Mouse (Mus musculus) MEL (cell line): ENCODE measurements at regions not wholly inside any gene's neighbourhood (a gene's known extent, or its start where the extent isn't known, plus 50 kb on each side); places are given as distances from the start of the nearest gene placed in this dataset.
A peak's percentile ranks its signal among the peaks of the same experiment; 100 is the strongest.

Experiments
- DNase-seq: peaks from one replicate; pipeline ENCODE4 v3.0.0; 2011; ENCODE audit warnings: low read depth, low spot score
- H3K27ac ChIP-seq: 2 replicates; pipeline ENCODE4 v1.5.1; 2012; ENCODE audit warnings: low read depth, mild to moderate bottlenecking, control low read depth, low read length, moderate library complexity; ENCODE audit not compliant: control insufficient read depth
- H3K27me3 ChIP-seq, 2 experiments: fragments of 150-350 bp in 1 of 2; sonication (generic) in 1 of 2; 2 replicates each; pipeline ENCODE4 v1.6.1; 2012; ENCODE audit warnings: low read length in 2 of 2, mild to moderate bottlenecking in 2 of 2, improper control_type of control experiment in 1 of 2, moderate library complexity in 1 of 2; ENCODE audit not compliant: insufficient read depth in 2 of 2, control insufficient read depth in 1 of 2
- H3K36me3 ChIP-seq, 2 experiments: 2 replicates each; pipeline ENCODE4 v1.6.1; 2012 to 2014; ENCODE audit warnings: low read length in 2 of 2, improper control_type of control experiment in 1 of 2, inconsistent platforms in 1 of 2, mild to moderate bottlenecking in 1 of 2; ENCODE audit not compliant: insufficient read depth in 2 of 2, control insufficient read depth in 1 of 2
- H3K4me1 ChIP-seq, 2 experiments: fragments of 150-350 bp in 1 of 2; sonication (generic) in 1 of 2; 2 replicates each; pipeline ENCODE4 v1.6.1; 2012; ENCODE audit warnings: low read length in 2 of 2, improper control_type of control experiment in 1 of 2, mild to moderate bottlenecking in 1 of 2; ENCODE audit not compliant: insufficient read depth in 2 of 2, control insufficient read depth in 1 of 2
- H3K4me3 ChIP-seq, 2 experiments: fragments of 150-350 bp in 1 of 2; sonication (generic) in 1 of 2; 2 replicates each; pipeline ENCODE4 v1.5.1; 2012; ENCODE audit warnings: low read depth in 2 of 2, low read length in 2 of 2, mild to moderate bottlenecking in 2 of 2, moderate library complexity in 2 of 2, control low read depth in 1 of 2, improper control_type of control experiment in 1 of 2; ENCODE audit not compliant: control insufficient read depth in 1 of 2, insufficient read depth in 1 of 2
- H3K79me2 ChIP-seq: 2 replicates; pipeline ENCODE4 v1.6.1; 2012; ENCODE audit warnings: mild to moderate bottlenecking, low read length, moderate library complexity; ENCODE audit not compliant: control insufficient read depth, poor library complexity, insufficient read depth
- H3K9ac ChIP-seq: 2 replicates; pipeline ENCODE4 v1.6.1; 2012; ENCODE audit warnings: low read depth, mild to moderate bottlenecking, control low read depth, low read length, moderate library complexity; ENCODE audit not compliant: control insufficient read depth, poor library complexity, severe bottlenecking
- H3K9me3 ChIP-seq: fragments of 150-350 bp; sonication (generic); replicated peaks from 2 replicates; pipeline ENCODE4 v1.6.1; 2012; ENCODE audit warnings: mild to moderate bottlenecking, low read length, improper control_type of control experiment, moderate library complexity; ENCODE audit not compliant: insufficient read depth
- BHLHE40 ChIP-seq: IDR thresholded peaks from 2 replicates; pipeline ENCODE4 v1.6.1; 2012; ENCODE audit warnings: low read depth, mild to moderate bottlenecking, inconsistent platforms, low read length, improper control_type of control experiment, borderline replicate concordance
- ETS1 ChIP-seq: IDR thresholded peaks from 2 replicates; pipeline ENCODE4 v1.6.1; 2012; ENCODE audit warnings: low read depth, mild to moderate bottlenecking, inconsistent platforms, low read length, improper control_type of control experiment, moderate library complexity
- GABPA ChIP-seq: IDR thresholded peaks from 2 replicates; pipeline ENCODE4 v1.6.1; 2012; ENCODE audit warnings: low read depth, mild to moderate bottlenecking, inconsistent platforms, low read length, improper control_type of control experiment, moderate library complexity
- GATA1 ChIP-seq: IDR thresholded peaks from 2 replicates; pipeline ENCODE4 v1.6.1; 2011; ENCODE audit warnings: low read depth, low read length, improper control_type of control experiment
- JUND ChIP-seq: IDR thresholded peaks from 2 replicates; pipeline ENCODE4 v1.6.1; 2011; ENCODE audit warnings: low read depth, mild to moderate bottlenecking, improper control_type of control experiment, low read length
- MAX ChIP-seq: IDR thresholded peaks from 2 replicates; pipeline ENCODE4 v1.6.1; 2011; ENCODE audit warnings: low read length, improper control_type of control experiment
- MAZ ChIP-seq: IDR thresholded peaks from 2 replicates; pipeline ENCODE4 v1.6.1; 2012; ENCODE audit warnings: low read depth, mild to moderate bottlenecking, inconsistent platforms, low read length, improper control_type of control experiment
- MEF2A ChIP-seq: IDR thresholded peaks from 2 replicates; pipeline ENCODE4 v1.6.1; 2014; ENCODE audit warnings: low read depth, mild to moderate bottlenecking, inconsistent platforms, low read length, improper control_type of control experiment; ENCODE audit not compliant: poor library complexity, insufficient replicate concordance, severe bottlenecking; ENCODE audit errors: extremely low read depth
- MXI1 ChIP-seq: IDR thresholded peaks from 2 replicates; pipeline ENCODE4 v1.6.1; 2011; ENCODE audit warnings: mild to moderate bottlenecking, low read depth, low read length, improper control_type of control experiment
- NELFE ChIP-seq: IDR thresholded peaks from 2 replicates; pipeline ENCODE4 v1.6.1; 2011; ENCODE audit warnings: low read depth, low read length, improper control_type of control experiment
- NRF1 ChIP-seq: IDR thresholded peaks from 2 replicates; pipeline ENCODE4 v1.6.1; 2014; ENCODE audit warnings: low read depth, mild to moderate bottlenecking, inconsistent platforms, low read length, improper control_type of control experiment, moderate library complexity; ENCODE audit not compliant: poor library complexity, insufficient read depth, severe bottlenecking
- POLR2A ChIP-seq, 2 experiments: IDR thresholded peaks; 2 replicates each; pipeline ENCODE4 v1.6.1; 2011 to 2012; ENCODE audit warnings: low read length in 2 of 2, mild to moderate bottlenecking in 2 of 2, control low read depth in 1 of 2, improper control_type of control experiment in 1 of 2, low read depth in 1 of 2, moderate library complexity in 1 of 2; ENCODE audit not compliant: control insufficient read depth in 1 of 2, insufficient read depth in 1 of 2, poor library complexity in 1 of 2
- POLR2AphosphoS5 ChIP-seq: IDR thresholded peaks from 2 replicates; pipeline ENCODE4 v1.6.1; 2012; ENCODE audit warnings: low read depth, borderline replicate concordance, mild to moderate bottlenecking, inconsistent platforms, low read length, moderate library complexity, mixed read lengths
- RAD21 ChIP-seq: IDR thresholded peaks from 2 replicates; pipeline ENCODE4 v1.6.1; 2011; ENCODE audit warnings: mild to moderate bottlenecking, low read depth, low read length, improper control_type of control experiment
- RCOR1 ChIP-seq: IDR thresholded peaks from 2 replicates; pipeline ENCODE4 v1.6.1; 2012; ENCODE audit warnings: low read depth, mild to moderate bottlenecking, inconsistent platforms, low read length, improper control_type of control experiment
- SMC3 ChIP-seq: IDR thresholded peaks from 2 replicates; pipeline ENCODE4 v1.6.1; 2011; ENCODE audit warnings: low read depth, low read length, improper control_type of control experiment
- TBP ChIP-seq: IDR thresholded peaks from 2 replicates; pipeline ENCODE4 v1.8.0; 2011; ENCODE audit warnings: low read depth, low read length, improper control_type of control experiment
- USF1 ChIP-seq: IDR thresholded peaks from 2 replicates; pipeline ENCODE4 v1.6.1; 2014; ENCODE audit warnings: low read depth, mild to moderate bottlenecking, inconsistent platforms, low read length, improper control_type of control experiment, moderate library complexity
- ZMIZ1 ChIP-seq: IDR thresholded peaks from 2 replicates; pipeline ENCODE4 v1.6.1; 2012; ENCODE audit warnings: low read depth, mild to moderate bottlenecking, inconsistent platforms, low read length, improper control_type of control experiment, moderate library complexity
- ZNF384 ChIP-seq: IDR thresholded peaks from 2 replicates; pipeline ENCODE4 v1.6.1; 2012; ENCODE audit warnings: low read depth, mild to moderate bottlenecking, inconsistent platforms, low read length, improper control_type of control experiment

DNA sequence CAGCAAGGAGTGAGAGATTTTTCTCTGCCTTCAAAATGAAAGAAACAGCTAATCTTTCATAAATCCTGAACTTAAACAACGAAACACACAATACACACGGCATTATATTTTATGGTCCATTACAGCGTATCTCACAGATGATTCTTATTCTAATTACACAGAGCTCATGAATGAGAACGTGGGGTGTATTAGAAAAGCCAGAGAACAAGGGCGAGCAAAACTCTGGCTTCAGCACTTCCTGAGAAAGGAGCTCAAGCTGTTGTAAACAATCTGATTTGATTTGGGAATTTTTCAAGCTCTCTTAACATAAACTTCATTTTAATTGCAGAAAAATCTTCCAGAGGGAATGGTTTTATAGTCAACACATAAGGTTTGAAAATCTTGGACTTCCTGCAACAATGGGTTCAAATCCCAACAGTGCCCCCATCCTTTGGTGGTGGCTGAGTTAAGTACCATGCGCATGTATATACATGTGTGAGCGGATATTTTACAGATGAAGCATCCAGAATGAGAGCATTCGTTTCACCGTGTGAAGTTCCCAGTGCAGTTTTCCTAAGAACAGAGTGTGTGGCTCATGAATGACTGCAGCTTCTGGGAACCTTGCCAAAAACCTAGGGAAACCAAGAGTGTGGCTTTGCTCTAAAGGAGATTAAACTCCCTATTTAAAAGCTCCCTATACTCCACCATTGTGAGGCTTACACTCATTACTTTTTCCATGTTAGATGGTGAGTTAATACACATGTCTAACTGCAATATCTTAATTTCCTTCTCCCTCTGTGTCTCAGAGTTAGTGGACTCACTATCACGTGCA lies 587.5 kb upstream of the Manea start:
- H3K36me3 ChIP-seq: no peaks in the 10 kb centered on the region
- no peaks in the 10 kb centered on the region for H3K27me3 ChIP-seq
- peak; percentile 1 for DNase-seq
- TF ChIP-seq NELFE: no peak
- TF ChIP-seq MXI1: no peak
- TF ChIP-seq RAD21: no peak
- no peak for TF ChIP-seq USF1
- TF ChIP-seq ZMIZ1: no peak
- no peak for TF ChIP-seq SMC3
- TF ChIP-seq JUND: no peak
- no peak for TF ChIP-seq MEF2A
- no peak for TF ChIP-seq GABPA
- TF ChIP-seq ETS1: no peak
- TF ChIP-seq RCOR1: no peak
- no peak for TF ChIP-seq TBP
- TF ChIP-seq BHLHE40: no peak
- no peak for TF ChIP-seq MAZ
- TF ChIP-seq ZNF384: no peak
- TF ChIP-seq POLR2A (IDR thresholded peaks at IDR 0.05; ENCODE audit: control insufficient read depth in 1 of 2, insufficient read depth in 1 of 2, low read depth in 1 of 2, low read length in 2 of 2, poor library complexity in 1 of 2): no peak
- no peak for TF ChIP-seq POLR2AphosphoS5
- TF ChIP-seq GATA1: no peak
- TF ChIP-seq NRF1: no peak
- H3K9ac ChIP-seq: no peak overlapping the region
- no peak overlapping the region for H3K27ac ChIP-seq
- no peaks in the 10 kb centered on the region for H3K9me3 ChIP-seq
- no peaks in the 10 kb centered on the region for H3K79me2 ChIP-seq
- H3K4me3 ChIP-seq: no peak overlapping the region
- H3K4me1 ChIP-seq: no peaks in the 10 kb centered on the region

DNA sequence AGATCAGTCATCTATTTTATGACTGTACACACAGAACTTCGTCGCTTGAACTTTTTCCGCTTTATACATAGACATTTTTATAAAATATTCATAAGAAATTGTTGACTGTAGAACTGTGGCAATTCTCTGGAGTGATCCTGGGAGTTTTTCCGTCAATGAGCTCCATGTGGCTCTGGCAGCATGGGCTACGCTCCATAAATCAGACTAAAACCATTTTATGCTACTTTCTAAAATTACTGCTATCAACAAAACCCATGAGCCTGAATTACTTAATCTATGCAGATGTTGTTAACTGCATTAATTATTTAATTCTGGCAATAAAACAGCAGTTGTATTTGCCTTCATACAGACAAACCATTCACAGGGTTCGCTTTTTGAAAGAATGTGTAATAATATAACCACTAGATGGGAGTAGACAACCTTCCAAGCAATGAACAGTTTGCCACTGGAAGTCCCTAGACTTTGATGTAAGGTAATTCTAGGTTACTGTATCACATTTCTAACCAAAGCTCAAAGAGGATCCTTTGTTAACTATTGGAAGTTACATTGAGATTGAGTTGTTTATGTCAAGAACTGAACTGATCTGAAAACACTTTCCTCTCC lies 583.3 kb upstream of the Manea start:
- no peaks in the 10 kb centered on the region for H3K4me1 ChIP-seq
- DNase-seq: peak; percentile 2
- peak; percentile 29 for TF ChIP-seq RAD21
- TF ChIP-seq MAX: no peak
- TF ChIP-seq SMC3: 0 out of 2 replicates have a peak, but pooled peaks have one; percentile 16
- TF ChIP-seq MAZ: no peak

More for the DNA sequence above, 583.3 kb upstream of the Manea start:
- H3K9ac ChIP-seq: no peak overlapping the region
- no peaks in the 10 kb centered on the region for H3K36me3 ChIP-seq
- H3K9me3 ChIP-seq: no peaks in the 10 kb centered on the region
- no peak overlapping the region for H3K4me3 ChIP-seq
- no peaks in the 10 kb centered on the region for H3K27me3 ChIP-seq
- no peaks in the 10 kb centered on the region for H3K79me2 ChIP-seq
- H3K27ac ChIP-seq: no peak overlapping the region
